Mouse (Mus musculus) CH12.LX (cell line): Measurements from ENCODE around the gene Hist1h4f.
A peak's percentile ranks its signal among the peaks of the same experiment; 100 is the strongest.
"Not testable (repeated sequence)": the region's sequence is repeated elsewhere in the genome, so short reads cannot be mapped to it uniquely, and the experiment has no call there.

ENCODE experiments used
- CTCF ChIP-seq, 2 experiments: IDR thresholded peaks in 1 of 2; conservative IDR thresholded peaks in 1 of 2; 2 replicates each; pipeline ENCODE4 v1.5.1; 2011 to 2012; ENCODE audit warnings: low read depth in 2 of 2, low read length in 2 of 2, improper control_type of control experiment in 1 of 2, inconsistent platforms in 1 of 2, mild to moderate bottlenecking in 1 of 2, moderate library complexity in 1 of 2
- EP300 ChIP-seq: IDR thresholded peaks from 2 replicates; pipeline ENCODE4 v1.6.1; 2011; ENCODE audit warnings: low read length, improper control_type of control experiment
- MAX ChIP-seq: IDR thresholded peaks from 2 replicates; pipeline ENCODE4 v1.6.1; 2011; ENCODE audit warnings: low read length, improper control_type of control experiment
- MEF2A ChIP-seq: IDR thresholded peaks from 2 replicates; pipeline ENCODE4 v1.6.1; 2014; ENCODE audit warnings: low read depth, mild to moderate bottlenecking, inconsistent platforms, low read length, improper control_type of control experiment, borderline replicate concordance
- POLR2A ChIP-seq: IDR thresholded peaks from 2 replicates; pipeline ENCODE4 v1.6.1; 2011; ENCODE audit warnings: low read depth, mild to moderate bottlenecking, improper control_type of control experiment, low read length
- SMC3 ChIP-seq: IDR thresholded peaks from 2 replicates; pipeline ENCODE4 v1.6.1; 2011; ENCODE audit warnings: low read depth, low read length, improper control_type of control experiment
- TCF12 ChIP-seq: IDR thresholded peaks from 2 replicates; pipeline ENCODE4 v1.6.1; 2014; ENCODE audit warnings: low read depth, mild to moderate bottlenecking, inconsistent platforms, low read length, improper control_type of control experiment
- UBTF ChIP-seq: IDR thresholded peaks from 2 replicates; pipeline ENCODE4 v1.6.1; 2012; ENCODE audit warnings: low read depth, mild to moderate bottlenecking, inconsistent platforms, low read length, improper control_type of control experiment, moderate library complexity

DNA sequence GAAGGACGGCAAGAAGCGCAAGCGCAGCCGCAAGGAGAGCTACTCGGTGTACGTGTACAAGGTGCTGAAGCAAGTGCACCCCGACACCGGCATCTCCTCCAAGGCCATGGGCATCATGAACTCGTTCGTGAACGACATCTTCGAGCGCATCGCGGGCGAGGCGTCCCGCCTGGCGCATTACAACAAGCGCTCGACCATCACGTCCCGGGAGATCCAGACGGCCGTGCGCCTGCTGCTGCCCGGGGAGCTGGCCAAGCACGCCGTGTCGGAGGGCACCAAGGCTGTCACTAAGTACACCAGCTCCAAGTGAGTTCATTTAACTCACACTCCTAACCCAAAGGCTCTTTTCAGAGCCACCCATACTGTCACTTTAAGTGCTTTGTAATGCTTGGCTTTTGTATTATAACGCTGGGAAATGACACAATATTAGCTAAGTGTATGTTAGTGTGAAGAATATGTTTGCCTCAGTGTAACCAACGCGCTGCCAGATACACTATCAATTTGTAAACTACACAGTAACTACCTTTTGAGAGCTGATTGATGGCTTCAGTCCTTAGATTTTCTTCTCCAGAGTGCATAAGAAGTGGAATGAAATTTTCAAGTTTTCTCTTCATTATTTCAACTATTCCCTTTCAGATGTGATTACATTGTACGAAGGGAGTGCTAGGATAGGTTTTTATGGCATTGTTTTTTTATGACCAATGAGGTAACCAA, 20.2 kb upstream of the Hist1h4f start:
- TF ChIP-seq SMC3 (peak; percentile 17; the same call in 1 of the 2 replicates), MAX (peak; percentile 43; the same call in 1 of the 2 replicates), POLR2A (peak; percentile 92), UBTF (peak; percentile 99)
- not testable (repeated sequence) for TF ChIP-seq EP300; CTCF (conservative IDR thresholded peaks at IDR 0.05 in 1 of 2, IDR thresholded peaks at IDR 0.05 in 1 of 2; ENCODE audit: low read depth in 2 of 2, low read length in 2 of 2); TCF12; MEF2A
